17 mouse cellular contexts compared by ENCODE assay signal in genomic region chr7:97311620-97312019, GRCm38 (mm10).
"Had no signal": no experiment of that assay in that cellular context is flagged by ENCODE, and none has a peak within 500 bp of the region (broad histone marks: within the 10 kb centered on the region; RNA-seq: fewer than 3 reads in every experiment).

No protein-coding gene starts in this region.

- H3K4me3 ChIP-seq: kidney, embryonic 15.5 days; left cerebral cortex, adult 2 months; liver, embryonic 13.5 days; lung, embryonic 15.5 days; megakaryocyte, embryonic 14.5 days; neural tube, embryonic 12.5 days had no signal

- H3K27ac ChIP-seq: kidney, embryonic 15.5 days; left cerebral cortex, adult 2 months; liver, embryonic 13.5 days; lung, embryonic 15.5 days; macrophage; neural tube, embryonic 12.5 days had no signal

- H3K4me2 ChIP-seq: kidney, embryonic 15.5 days; liver, embryonic 13.5 days; lung, embryonic 15.5 days; midbrain, embryonic 11.5 days; neural tube, embryonic 12.5 days had no signal

- H3K4me1 ChIP-seq: liver, embryonic 13.5 days; lung, embryonic 15.5 days; neural tube, embryonic 12.5 days had no signal

- DNase-seq: kidney, adult 2 months; kidney, postnatal 14 days; liver; liver, embryonic 13.5 days; liver, postnatal 0 days; lung, postnatal 14 days; thymus, adult 18-20 months; thymus, postnatal 25 days had no signal

- H3K9me3 ChIP-seq: kidney, embryonic 15.5 days; liver, embryonic 13.5 days; lung, embryonic 15.5 days; neural tube, embryonic 12.5 days had no signal

- ATAC-seq: intestine, embryonic 16.5 days; liver, postnatal 0 days; midbrain, embryonic 16.5 days had no signal

- H3K27me3 ChIP-seq: kidney, embryonic 15.5 days; liver, embryonic 13.5 days; lung, embryonic 15.5 days; neural tube, embryonic 12.5 days had no signal

- H3K9ac ChIP-seq: kidney, embryonic 15.5 days; liver, embryonic 13.5 days; liver, postnatal 0 days; lung, embryonic 15.5 days; neural tube, embryonic 12.5 days had no signal
